Mouse (Mus musculus) fibroblast of lung, adult 2 months (primary cell): ENCODE measurements around the gene Epha2.

Experiments used
- DNase-seq: peaks from one replicate; pipeline ENCODE4 v3.0.0-alpha.2; 2011; ENCODE audit warnings: low read depth

Epha2 gene

GRCm38 (mm10) chr4:141303402-141304222 is 2.6 kb downstream of the Epha2 start:
- DNase-seq: no peak

- DNase-seq: no peak
Measured at GRCm38 (mm10) chr4:141304223-141304611, 3.2 kb downstream of the Epha2 start.

GRCm38 (mm10) chr4:141306057-141306456 is 5.0 kb downstream of the Epha2 start:
- DNase-seq: no peak

GRCm38 (mm10) chr4:141308381-141308780 is 7.3 kb downstream of the Epha2 start:
- DNase-seq: no peak

GRCm38 (mm10) chr4:141308857-141309772 is 8.1 kb downstream of the Epha2 start:
- no peak for DNase-seq

- DNase-seq: no peak
Measured at GRCm38 (mm10) chr4:141309773-141310145, 8.7 kb downstream of the Epha2 start.

- no peak for DNase-seq
Measured at GRCm38 (mm10) chr4:141310191-141310606, 9.2 kb downstream of the Epha2 start.

- DNase-seq: peak; percentile 51
Measured at GRCm38 (mm10) chr4:141311078-141311477, 10.0 kb downstream of the Epha2 start.

GRCm38 (mm10) chr4:141311506-141311905 is 10.5 kb downstream of the Epha2 start:
- no peak for DNase-seq

GRCm38 (mm10) chr4:141311908-141312307 is 10.9 kb downstream of the Epha2 start:
- DNase-seq: no peak

GRCm38 (mm10) chr4:141312513-141313131 is 11.6 kb downstream of the Epha2 start:
- no peak for DNase-seq

GRCm38 (mm10) chr4:141313481-141313880 is 12.4 kb downstream of the Epha2 start:
- no peak for DNase-seq

- DNase-seq: no peak
Measured at GRCm38 (mm10) chr4:141313924-141314323, 12.9 kb downstream of the Epha2 start.

- DNase-seq: no peak
Measured at GRCm38 (mm10) chr4:141314745-141315144, 13.7 kb downstream of the Epha2 start.

GRCm38 (mm10) chr4:141316023-141316422 is 15.0 kb downstream of the Epha2 start:
- DNase-seq: no peak

GRCm38 (mm10) chr4:141316498-141317180 is 15.6 kb downstream of the Epha2 start:
- DNase-seq: no peak

- DNase-seq: no peak
Measured at GRCm38 (mm10) chr4:141317914-141318313, 16.9 kb downstream of the Epha2 start.

GRCm38 (mm10) chr4:141322526-141322925 is 21.5 kb downstream of the Epha2 start:
- DNase-seq: no peak

GRCm38 (mm10) chr4:141324771-141325191 is 23.7 kb downstream of the Epha2 start:
- DNase-seq: no peak

- DNase-seq: peak; percentile 57
Measured at GRCm38 (mm10) chr4:141325636-141326035, 24.6 kb downstream of the Epha2 start.

- DNase-seq: no peak
Measured at GRCm38 (mm10) chr4:141327075-141327474, 26.0 kb downstream of the Epha2 start.

GRCm38 (mm10) chr4:141328742-141329141 is 27.7 kb downstream of the Epha2 start:
- DNase-seq: no peak
